8 mouse cellular contexts compared by ENCODE assay signal in the genomic region with DNA sequence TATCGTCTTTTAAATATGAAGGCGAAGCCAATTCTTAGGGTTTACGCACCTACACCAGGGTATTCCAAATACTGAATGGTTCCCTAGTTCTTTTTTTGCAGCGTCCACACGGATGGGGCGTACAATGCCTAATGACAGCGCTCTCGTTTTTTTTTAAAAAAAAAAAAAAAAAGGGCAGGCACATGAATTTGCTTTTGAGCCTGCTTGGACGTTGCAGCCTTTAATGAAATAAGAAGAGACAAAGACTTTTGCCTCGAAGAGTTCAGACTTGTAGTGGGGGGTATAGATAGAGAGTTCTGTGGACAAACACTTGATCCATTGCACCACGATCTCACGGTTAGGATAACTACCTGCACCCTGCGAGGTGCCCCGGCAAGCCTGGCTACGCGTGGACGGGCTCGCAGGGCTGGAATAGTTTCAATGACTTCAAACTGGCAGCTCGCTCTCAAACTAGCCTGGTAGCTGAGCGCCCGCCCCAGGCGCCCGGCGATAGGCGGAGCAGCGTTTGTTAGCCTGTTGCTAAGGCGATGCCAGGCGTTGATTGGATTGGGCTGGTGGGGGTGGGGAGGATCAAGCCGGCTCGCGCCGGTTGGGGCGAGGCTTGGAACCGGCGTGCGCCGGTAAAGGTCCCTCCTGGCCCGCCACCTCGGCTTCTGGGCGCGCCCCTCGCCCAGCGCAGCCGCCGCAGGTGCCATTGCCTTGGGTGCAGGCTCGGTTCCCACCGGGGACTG. TPM values are rescaled to one million over a fixed set of nuclear protein-coding genes. Genes with fewer than 3 reads are reported as not detected.
DNase-seq lines count a peak whose midpoint lies in the region; ATAC-seq and TF ChIP-seq lines count a peak whose summit lies in the region.

No protein-coding gene starts in this region.

- TF ChIP-seq EP300 in MEL (IDR thresholded peaks at IDR 0.05; ENCODE audit: low read depth in 1 of 2, low read length in 2 of 2) = no peak

- TF ChIP-seq POLR2A in MEL (IDR thresholded peaks at IDR 0.05; ENCODE audit: control insufficient read depth in 1 of 2, insufficient read depth in 1 of 2, low read depth in 1 of 2, low read length in 2 of 2, poor library complexity in 1 of 2) = peak; percentile 65 to 67
- TF ChIP-seq POLR2A in cerebellum, adult 2 months (IDR thresholded peaks at IDR 0.05; ENCODE audit: borderline replicate concordance, insufficient read depth, low read length) = peak; percentile 74

- TF ChIP-seq CTCF in MEL (IDR thresholded peaks at IDR 0.05 in 2 of 3, conservative IDR thresholded peaks at IDR 0.05 in 1 of 3; ENCODE audit: control insufficient read depth in 1 of 3, insufficient read depth in 1 of 3, low read depth in 2 of 3, low read length in 3 of 3, poor library complexity in 1 of 3, severe bottlenecking in 1 of 3) = no peak
- no peak for TF ChIP-seq CTCF in cerebellum, adult 2 months (IDR thresholded peaks at IDR 0.05; ENCODE audit: borderline replicate concordance, insufficient read depth, low read depth, low read length)
- TF ChIP-seq CTCF in forebrain, postnatal 0 days (IDR thresholded peaks at IDR 0.05; ENCODE audit: low read depth) = no peak
- no peak for TF ChIP-seq CTCF in layer of hippocampus, adult 2 months (conservative IDR thresholded peaks at IDR 0.05)
- no peak for TF ChIP-seq CTCF in lung, embryonic 14.5 days (IDR thresholded peaks at IDR 0.05; ENCODE audit: low read depth)

- ATAC-seq in forebrain, postnatal 0 days = peak; percentile 89
- peak; percentile 87 for ATAC-seq in lung, embryonic 14.5 days (ENCODE audit: insufficient read depth)
- peak; percentile 57 for ATAC-seq in neutrophil, adult 5-6 weeks (ENCODE audit: extremely low read depth, insufficient number of reproducible peaks, low FRiP score, poor library complexity, severe bottlenecking)

- no peak for TF ChIP-seq RAD21 in MEL (IDR thresholded peaks at IDR 0.05; ENCODE audit: low read depth, low read length)

- peak overlapping the region; percentile 99 for H3K9ac ChIP-seq in MEL (ENCODE audit: control insufficient read depth, low read depth, low read length, poor library complexity, severe bottlenecking)
- peak overlapping the region; percentile 99 for H3K9ac ChIP-seq in forebrain, postnatal 0 days
- H3K9ac ChIP-seq in lung, embryonic 14.5 days = peak overlapping the region; percentile 100

- H3K27me3 ChIP-seq in MEL (ENCODE audit: control insufficient read depth in 1 of 2, insufficient read depth in 2 of 2, low read length in 2 of 2) = no peaks in the 10 kb centered on the region
- H3K27me3 ChIP-seq in cerebellum, adult 2 months (ENCODE audit: control insufficient read depth, insufficient read depth, low read length) = no peaks in the 10 kb centered on the region
- no peaks in the 10 kb centered on the region for H3K27me3 ChIP-seq in forebrain, postnatal 0 days (ENCODE audit: insufficient read depth, low read length)
- H3K27me3 ChIP-seq in lung, embryonic 14.5 days (ENCODE audit: insufficient read depth, low read length) = no peaks in the 10 kb centered on the region

- peak overlapping the region; percentile 99 for H3K27ac ChIP-seq in MEL (ENCODE audit: control insufficient read depth, low read depth, low read length)
- H3K27ac ChIP-seq in cerebellum, adult 2 months (ENCODE audit: insufficient read depth, low read length) = peak overlapping the region; percentile 97
- peak overlapping the region; percentile 100 for H3K27ac ChIP-seq in forebrain, postnatal 0 days (ENCODE audit: low read depth, low read length)
- peak overlapping the region; percentile 99 for H3K27ac ChIP-seq in layer of hippocampus, adult 2 months
- H3K27ac ChIP-seq in lung, embryonic 14.5 days (ENCODE audit: low read depth) = peak overlapping the region; percentile 100

- H3K4me1 ChIP-seq in MEL (ENCODE audit: control insufficient read depth in 1 of 2, insufficient read depth in 2 of 2, low read length in 2 of 2) = no peaks in the 10 kb centered on the region
- H3K4me1 ChIP-seq in cerebellum, adult 2 months (ENCODE audit: control insufficient read depth, insufficient read depth, low read length) = no peaks in the 10 kb centered on the region
- H3K4me1 ChIP-seq in forebrain, postnatal 0 days (ENCODE audit: insufficient read depth) = 0 out of 2 replicates have a peak, but pooled peaks cover 7% of the 10 kb centered on the region
- no peaks in the 10 kb centered on the region for H3K4me1 ChIP-seq in lung, embryonic 14.5 days (ENCODE audit: insufficient read depth)

- peaks cover 6% of the 10 kb centered on the region; the same call in 1 of the 2 replicates for H3K79me2 ChIP-seq in MEL (ENCODE audit: control insufficient read depth, insufficient read depth, low read length, poor library complexity)

- H3K4me2 ChIP-seq in forebrain, postnatal 0 days (ENCODE audit: low read depth) = peak overlapping the region; percentile 61
- H3K4me2 ChIP-seq in lung, embryonic 14.5 days = peak overlapping the region; percentile 65

- H3K9me3 ChIP-seq in MEL (replicated peaks; ENCODE audit: insufficient read depth, low read length) = no peaks in the 10 kb centered on the region
- H3K9me3 ChIP-seq in forebrain, postnatal 0 days (ENCODE audit: low read length) = no peaks in the 10 kb centered on the region
- no peaks in the 10 kb centered on the region for H3K9me3 ChIP-seq in lung, embryonic 14.5 days (ENCODE audit: low read depth, low read length)

- peak; percentile 96 for DNase-seq in MEL (ENCODE audit: low read depth, low spot score)
- DNase-seq in cerebellum, adult 2 months = peak in 1 of 2 experiments; percentile 98
- peak; percentile 98 for DNase-seq in forebrain, postnatal 0 days
- DNase-seq in heart, postnatal 4 days = peak; percentile 93
- peak; percentile 93 to 95 for DNase-seq in layer of hippocampus, adult 2 months (ENCODE audit: low spot score in 2 of 2)
- peak; percentile 96 for DNase-seq in lung, embryonic 14.5 days
- DNase-seq in testis, postnatal 14 days (ENCODE audit: low spot score) = peak; percentile 95

- WGBS in cerebellum, adult 2 months = under 1% methylated on average over 47 of the region's 47 CpGs
- WGBS in forebrain, postnatal 0 days = under 1% methylated on average over 46 of the region's 47 CpGs
- under 1% methylated on average over 47 of the region's 47 CpGs for WGBS in lung, embryonic 14.5 days

- peak overlapping the region; percentile 91 to 98 for H3K4me3 ChIP-seq in MEL (ENCODE audit: control insufficient read depth in 1 of 2, insufficient read depth in 1 of 2, low read depth in 2 of 2, low read length in 2 of 2)
- peak overlapping the region; percentile 73 for H3K4me3 ChIP-seq in cerebellum, adult 2 months (replicated peaks; ENCODE audit: insufficient read depth, low read depth, low read length)
- H3K4me3 ChIP-seq in forebrain, postnatal 0 days (ENCODE audit: low read depth, low read length) = peak overlapping the region; percentile 90
- peak overlapping the region; percentile 77 for H3K4me3 ChIP-seq in layer of hippocampus, adult 2 months
- peak overlapping the region; percentile 86 for H3K4me3 ChIP-seq in lung, embryonic 14.5 days (ENCODE audit: low read depth, low read length)

- peaks cover 0 to 3% of the 10 kb centered on the region in 2 experiments; a peak in 2 of 4 replicates for H3K36me3 ChIP-seq in MEL (ENCODE audit: control insufficient read depth in 1 of 2, insufficient read depth in 2 of 2, low read length in 2 of 2)
- H3K36me3 ChIP-seq in forebrain, postnatal 0 days (ENCODE audit: insufficient read depth) = peaks cover 8% of the 10 kb centered on the region
- H3K36me3 ChIP-seq in lung, embryonic 14.5 days (ENCODE audit: insufficient read depth) = peaks cover 17% of the 10 kb centered on the region

TF ChIP-seq in MEL, 35 proteins besides CTCF, POLR2A, EP300 and RAD21 (continues in another document):
- TF ChIP-seq NELFE (IDR thresholded peaks at IDR 0.05; ENCODE audit: low read depth, low read length) (peak; percentile 75), MYC (IDR thresholded peaks at IDR 0.05; ENCODE audit: low read depth, low read length) (no peak; the same call in 1 of the 2 replicates), USF1 (IDR thresholded peaks at IDR 0.05; ENCODE audit: low read depth, low read length) (no peak), TBP (IDR thresholded peaks at IDR 0.05; ENCODE audit: low read depth, low read length) (0 out of 2 replicates have a peak, but pooled peaks have one; percentile 46), MAX (IDR thresholded peaks at IDR 0.05; ENCODE audit: low read length) (peak; percentile 78), GABPA (IDR thresholded peaks at IDR 0.05; ENCODE audit: low read depth, low read length) (no peak), ETS1 (IDR thresholded peaks at IDR 0.05; ENCODE audit: low read depth, low read length) (no peak), CHD1 (IDR thresholded peaks at IDR 0.05; ENCODE audit: low read depth, low read length) (0 out of 2 replicates have a peak, but pooled peaks have one; percentile 68), KAT2A (conservative IDR thresholded peaks at IDR 0.05; ENCODE audit: low read depth, low read length) (peak; percentile 42), ZKSCAN1 (IDR thresholded peaks at IDR 0.05; ENCODE audit: low read depth, low read length) (peak; percentile 35; the same call in 1 of the 2 replicates), SIN3A (IDR thresholded peaks at IDR 0.05; ENCODE audit: low read length) (peak; percentile 86), TAL1 (IDR thresholded peaks at IDR 0.05; ENCODE audit: low read length) (no peak), TCF12 (IDR thresholded peaks at IDR 0.05; ENCODE audit: low read depth, low read length) (no peak), BHLHE40 (IDR thresholded peaks at IDR 0.05; ENCODE audit: borderline replicate concordance, low read depth, low read length) (no peak), ZC3H11A (IDR thresholded peaks at IDR 0.05; ENCODE audit: low read depth, low read length) (no peak), MYB (IDR thresholded peaks at IDR 0.05; ENCODE audit: low read depth, low read length) (no peak), JUND (IDR thresholded peaks at IDR 0.05; ENCODE audit: low read depth, low read length) (no peak), USF2 (IDR thresholded peaks at IDR 0.05; ENCODE audit: borderline replicate concordance in 1 of 2, insufficient read depth in 1 of 2, low read depth in 1 of 2, low read length in 2 of 2) (no peak), ELF1 (IDR thresholded peaks at IDR 0.05; ENCODE audit: low read depth, low read length) (no peak; the same call in 1 of the 2 replicates)

RNA-seq across cellular contexts. Expression of gene Arrdc3, which starts 2.1 kb away (rescaled TPM):
- total RNA-seq in MEL (2012; rRNA removed) = 1.3 and 1.5 TPM in 2 replicates
- polyA plus RNA-seq in MEL (2012; ENCODE audit: insufficient read depth in 1 of 2, insufficient read length in 2 of 2, low read depth in 1 of 2, low replicate concordance in 2 of 2, missing spikeins in 1 of 2) = 1 to 10 TPM in 1 of 2 experiments, not detected in 1; 3.5 TPM
- 56.7 and 58.6 TPM in 2 replicates for polyA plus RNA-seq in cerebellum, adult 2 months (2012; rRNA removed)
- total RNA-seq in forebrain, postnatal 0 days (2014; rRNA removed) = 90.6 and 99.8 TPM in 2 replicates
- polyA plus RNA-seq in forebrain, postnatal 0 days (2015; fragmentation: Nextera tagmentation; extraction: Ambion mirVana) = 56.5 and 58.6 TPM in 2 replicates
- 10 to 100 TPM; 44.2 to 46.4 TPM for total RNA-seq in heart, postnatal 4 days (2021)
- total RNA-seq in layer of hippocampus, adult 2 months (2021) = 10 to 100 TPM; 35.1 to 46.5 TPM
- polyA plus RNA-seq in lung, embryonic 14.5 days (2014; fragmentation: Nextera tagmentation; extraction: Ambion mirVana) = 65.5 and 69.2 TPM in 2 replicates
- 302 and 332 TPM in 2 replicates for total RNA-seq in neutrophil, adult 5-6 weeks (2017)

Comparison
In these comparisons a context has a peak if more than half of its experiments do, and no peak if none do; other contexts are left out.
1. RNA of gene Arrdc3, which starts 2.1 kb away (total RNA-seq): 302 to 332 TPM in neutrophil, adult 5-6 weeks, 90.6 to 99.8 TPM in forebrain, postnatal 0 days, 35.1 to 46.5 TPM in layer of hippocampus, adult 2 months and 44.2 to 46.4 TPM in heart, postnatal 4 days; 1.3 to 1.5 TPM in MEL; every median in the first group is over 10 times any median in the second.
2. Peak in every context shown above with its lines, with median percentiles within 50 percentile points of each other: H3K27ac ChIP-seq, H3K4me3 ChIP-seq, H3K9ac ChIP-seq and ATAC-seq.